Mouse (Mus musculus): ENCODE data around the gene Cux1.

DNA sequence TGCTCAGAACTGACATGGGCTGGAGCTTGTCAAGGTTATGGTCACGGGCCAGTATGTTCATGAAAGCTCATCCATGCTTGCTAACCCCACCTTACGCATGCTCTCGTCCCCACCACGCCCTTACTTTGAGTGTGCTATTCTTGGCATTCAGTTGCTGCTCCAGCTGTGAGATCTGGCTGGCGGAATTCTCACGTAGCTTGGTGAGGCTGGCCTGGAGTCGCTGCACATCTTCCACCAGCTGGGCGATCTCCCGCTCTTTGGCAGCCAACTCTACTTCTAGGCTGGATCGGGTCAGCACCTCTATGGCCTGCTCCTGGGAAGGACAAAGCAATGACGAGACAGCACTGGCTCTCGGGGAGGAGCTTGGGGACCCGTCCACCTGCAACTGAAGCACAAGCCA is 240.7 kb downstream of the Cux1 start:
- TF ChIP-seq CTCF (IDR thresholded peaks at IDR 0.05; ENCODE audit: borderline replicate concordance, insufficient read depth, low read depth, low read length) (no peak), POLR2A (IDR thresholded peaks at IDR 0.05; ENCODE audit: borderline replicate concordance, insufficient read depth, low read length) (no peak)

All from cerebellum, adult 2 months (tissue).